ENCODE assay signal across 8 mouse cellular contexts in genomic region chr3:122730741-122731235, GRCm38 (mm10). TPM values are rescaled to one million over a fixed set of nuclear protein-coding genes. Genes with fewer than 3 reads are reported as not detected.
DNase-seq lines count a peak whose midpoint lies in the region; ATAC-seq and TF ChIP-seq lines count a peak whose summit lies in the region.

No protein-coding gene starts in this region.

- H3K4me3 ChIP-seq in heart, embryonic 12.5 days = peak overlapping the region; percentile 67
- H3K4me3 ChIP-seq in heart, postnatal 0 days (ENCODE audit: low read depth, low read length) = peak overlapping the region; percentile 71

- H3K27ac ChIP-seq in heart, embryonic 12.5 days (ENCODE audit: poor library complexity, severe bottlenecking) = peak overlapping the region; percentile 79
- peak overlapping the region; percentile 83 for H3K27ac ChIP-seq in heart, postnatal 0 days (ENCODE audit: low read depth)

- WGBS in heart, embryonic 12.5 days = 1% methylated on average over 13 of the region's 13 CpGs
- 2% methylated on average over 13 of the region's 13 CpGs for WGBS in heart, postnatal 0 days

- no peaks in the 10 kb centered on the region for H3K27me3 ChIP-seq in heart, embryonic 12.5 days (replicated peaks)
- no peaks in the 10 kb centered on the region for H3K27me3 ChIP-seq in heart, postnatal 0 days (ENCODE audit: control insufficient read depth, insufficient read depth, low read length)

- ATAC-seq in heart, embryonic 12.5 days (ENCODE audit: insufficient number of reproducible peaks, low FRiP score) = peak; percentile 25; the same call in 1 of the 2 replicates
- ATAC-seq in heart, postnatal 0 days (ENCODE audit: insufficient read depth, low read depth) = no peak

- TF ChIP-seq CTCF in heart, postnatal 0 days (IDR thresholded peaks at IDR 0.05; ENCODE audit: low read depth) = no peak

- H3K9me3 ChIP-seq in heart, embryonic 12.5 days (replicated peaks) = no peaks in the 10 kb centered on the region
- no peaks in the 10 kb centered on the region for H3K9me3 ChIP-seq in heart, postnatal 0 days (replicated peaks; ENCODE audit: control insufficient read depth, low read length)

- TF ChIP-seq EP300 in heart, postnatal 0 days (IDR thresholded peaks at IDR 0.05; ENCODE audit: low read depth) = no peak

- H3K36me3 ChIP-seq in heart, embryonic 12.5 days = no peaks in the 10 kb centered on the region
- no peaks in the 10 kb centered on the region for H3K36me3 ChIP-seq in heart, postnatal 0 days (replicated peaks; ENCODE audit: control insufficient read depth, insufficient read depth, low read length)

- H3K4me2 ChIP-seq in heart, embryonic 12.5 days = peak overlapping the region; percentile 87
- H3K4me2 ChIP-seq in heart, postnatal 0 days (ENCODE audit: low read depth, low read length) = peak overlapping the region; percentile 76

- H3K4me1 ChIP-seq in heart, embryonic 12.5 days (replicated peaks) = peaks cover 4% of the 10 kb centered on the region
- H3K4me1 ChIP-seq in heart, postnatal 0 days (ENCODE audit: control insufficient read depth, insufficient read depth) = no peaks in the 10 kb centered on the region

- H3K9ac ChIP-seq in heart, embryonic 12.5 days = peak overlapping the region; percentile 83
- H3K9ac ChIP-seq in heart, postnatal 0 days (replicated peaks; ENCODE audit: low read depth, low read length) = peak overlapping the region; percentile 64

- no peak for DNase-seq in heart, adult 11 months
- DNase-seq in ZHBTc4 (ENCODE audit: low read depth, low spot score) = peak; percentile 11
- no peak for DNase-seq in heart, postnatal 0 days (ENCODE audit: low spot score)
- peak; percentile 5 for DNase-seq in mesoderm, embryonic 11.5 days (ENCODE audit: low read depth, low spot score)
- no peak for DNase-seq in thymus, postnatal 4 days
- DNase-seq in cerebellum, adult 11 months = no peak
- no peak for DNase-seq in gastrocnemius, postnatal 4 days (ENCODE audit: low spot score in 2 of 2)

RNA-seq across cellular contexts. Expression of gene Pde5a, which starts 2.0 kb away (rescaled TPM):
- polyA plus RNA-seq in heart, embryonic 12.5 days (2016; fragmentation: Nextera tagmentation; extraction: Ambion mirVana) = 2.4 and 2.5 TPM in 2 replicates
- total RNA-seq in heart, postnatal 0 days (2014; rRNA removed; ENCODE audit: low replicate concordance) = 4.2 and 6.1 TPM in 2 replicates
- polyA plus RNA-seq in heart, postnatal 0 days (2015; fragmentation: Nextera tagmentation; extraction: Ambion mirVana) = 1.00 and 1.1 TPM in 2 replicates
- 10 to 100 TPM; 18.9 to 22.7 TPM for total RNA-seq in gastrocnemius, postnatal 4 days (2021)

Comparison
In these comparisons a context has a peak if more than half of its experiments do, and no peak if none do; other contexts are left out.
1. DNase-seq: peak in ZHBTc4 (single experiment) and mesoderm, embryonic 11.5 days (single experiment); none in heart, adult 11 months (single experiment), heart, postnatal 0 days (single experiment), thymus, postnatal 4 days (single experiment), cerebellum, adult 11 months (single experiment) and gastrocnemius, postnatal 4 days (0 of 2).